Mouse (Mus musculus) G1E (cell line): ENCODE results near the gene Phf19.

Experiments
- CTCF ChIP-seq: IDR thresholded peaks from 2 replicates; pipeline ENCODE4 v1.5.1; 2012; ENCODE audit warnings: low read depth, low read length, inconsistent platforms, mixed read lengths
- GATA1 ChIP-seq: IDR thresholded peaks from 2 replicates; pipeline ENCODE4 v1.6.1; 2012; ENCODE audit warnings: borderline replicate concordance, low read length, inconsistent platforms, mixed read lengths

DNA sequence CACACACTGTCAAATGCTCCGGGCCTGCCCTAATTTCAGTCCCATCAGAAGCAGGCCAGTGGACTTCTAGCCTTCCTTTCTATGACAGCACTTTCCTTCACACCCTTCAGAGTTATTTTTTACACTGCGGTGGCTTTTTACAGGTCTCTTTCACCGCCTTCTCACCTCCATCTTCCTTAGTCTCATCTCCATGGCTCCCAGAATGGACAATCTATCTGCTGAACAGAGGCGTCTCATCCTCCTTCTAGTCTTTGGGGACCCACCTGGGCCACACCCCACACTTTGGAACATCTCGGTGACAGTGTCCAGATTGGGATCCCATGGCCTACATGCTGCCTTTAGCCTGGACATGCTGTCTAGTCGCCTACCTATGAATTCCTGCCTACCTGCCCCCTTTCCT, 47.1 kb upstream of the Phf19 start:
- TF ChIP-seq CTCF (no peak), GATA1 (no peak)
